Mouse (Mus musculus) myocyte (in vitro differentiated cells): ENCODE data around the gene Ptprd.

Experiments used
- MYOG ChIP-seq, 3 experiments: IDR thresholded peaks; one replicate each; pipeline ENCODE4 v1.6.1; 2011; ENCODE audit warnings: control low read depth in 2 of 3, low read depth in 2 of 3, mild to moderate bottlenecking in 2 of 3; ENCODE audit not compliant: insufficient read length in 2 of 3, control insufficient read depth in 1 of 3, insufficient read depth in 1 of 3
- POLR2A ChIP-seq: IDR thresholded peaks from one replicate; pipeline ENCODE4 v1.6.1; 2011; ENCODE audit warnings: low read depth, mild to moderate bottlenecking, control low read depth, moderate library complexity; ENCODE audit not compliant: insufficient read length

GRCm38 (mm10) chr4:77249801-77250200, 962.0 kb downstream of the Ptprd start:
- TF ChIP-seq POLR2A (no peak), MYOG (IDR thresholded peaks at IDR 0.05; ENCODE audit: control insufficient read depth in 1 of 3, insufficient read depth in 1 of 3, insufficient read length in 2 of 3, low read depth in 2 of 3) (no peak)
